Mouse (Mus musculus): Measurements from ENCODE around the gene Fam71a. TPM values are rescaled to one million over a fixed set of nuclear protein-coding genes. Genes with fewer than 3 reads are reported as not detected.
"Not testable (repeated sequence)": the region's sequence is repeated elsewhere in the genome, so short reads cannot be mapped to it uniquely, and the experiment has no call there.

The Fam71a gene
- total RNA-seq, 2 experiments from 2014 or later, result 0.12 TPM; not detected in 1

DNA sequence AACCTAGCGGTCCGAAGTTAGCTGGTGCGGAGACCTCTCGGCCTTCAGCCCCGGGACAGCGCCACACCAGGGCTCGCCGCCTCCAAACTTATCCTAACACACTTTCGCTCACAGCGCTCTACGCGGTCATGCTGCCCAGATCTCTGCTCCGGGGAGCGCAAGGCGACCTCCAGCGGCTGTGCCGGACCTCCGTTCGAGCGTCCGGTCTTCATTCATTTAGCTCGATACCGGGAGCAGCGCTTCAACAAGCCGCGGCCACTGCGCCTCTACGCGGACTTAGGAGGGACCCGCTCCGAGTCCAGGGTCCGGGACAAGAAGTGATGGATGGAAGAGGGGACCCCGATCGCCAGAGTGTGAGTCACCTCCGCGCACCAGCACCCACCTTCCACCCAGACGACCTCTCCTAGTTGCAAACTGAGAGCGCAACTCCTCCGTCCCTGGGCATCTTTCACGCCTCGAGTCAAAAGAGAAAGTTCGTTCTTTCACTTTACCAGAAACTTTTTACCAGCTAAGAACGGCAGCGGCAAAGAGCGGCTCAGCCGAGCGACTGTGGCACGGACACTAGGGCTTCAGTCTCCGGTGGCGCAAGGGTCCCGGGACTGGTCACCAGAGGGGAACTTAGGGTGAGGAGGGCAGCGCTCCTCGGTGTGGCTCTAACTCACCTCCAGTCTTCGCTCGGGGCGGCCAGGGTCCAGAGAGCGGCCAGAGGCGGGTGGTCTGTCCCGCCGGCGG lies 18.0 kb upstream of the Fam71a start:
- ATAC-seq (replicated peaks; ENCODE audit: poor library complexity), result peak; percentile 30

DNA sequence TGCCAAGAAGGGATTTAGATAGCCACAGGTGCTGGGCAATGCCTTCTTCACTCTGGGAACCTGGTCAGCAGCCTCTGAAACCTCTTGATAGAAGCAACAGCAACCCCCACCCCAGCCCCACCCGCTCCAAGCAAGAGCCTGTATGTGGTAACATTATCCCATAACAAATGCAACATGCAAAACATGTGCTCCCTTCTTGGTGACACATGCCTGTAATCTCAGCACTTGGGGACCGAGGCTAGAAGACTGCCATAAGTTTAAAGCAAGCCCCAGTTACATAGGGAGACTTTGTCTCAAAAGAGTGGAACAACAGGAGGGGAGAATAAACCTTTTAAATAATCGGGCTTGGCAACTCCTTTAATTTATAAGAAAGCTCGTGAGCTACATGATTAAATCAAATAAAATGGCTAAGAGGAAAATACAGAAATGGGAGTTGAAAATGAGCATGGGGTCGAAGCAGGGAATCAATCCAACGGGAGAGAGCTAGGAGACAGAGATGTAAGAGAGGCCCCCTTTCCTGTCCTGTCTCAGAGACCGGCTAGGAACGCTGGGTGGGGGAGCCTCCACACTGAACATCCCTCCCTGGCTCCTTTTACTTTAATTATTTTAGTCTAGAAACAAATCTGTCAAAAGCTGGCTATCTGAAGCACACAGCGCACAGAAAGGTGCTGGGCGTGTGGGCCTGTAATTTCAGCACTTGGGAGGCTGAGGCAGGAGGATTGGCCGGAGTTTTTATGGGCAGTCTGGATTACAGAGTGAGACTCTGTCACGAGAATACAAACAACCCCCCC lies 17.0 kb upstream of the Fam71a start:
- no peak for ATAC-seq (replicated peaks; ENCODE audit: poor library complexity)

DNA sequence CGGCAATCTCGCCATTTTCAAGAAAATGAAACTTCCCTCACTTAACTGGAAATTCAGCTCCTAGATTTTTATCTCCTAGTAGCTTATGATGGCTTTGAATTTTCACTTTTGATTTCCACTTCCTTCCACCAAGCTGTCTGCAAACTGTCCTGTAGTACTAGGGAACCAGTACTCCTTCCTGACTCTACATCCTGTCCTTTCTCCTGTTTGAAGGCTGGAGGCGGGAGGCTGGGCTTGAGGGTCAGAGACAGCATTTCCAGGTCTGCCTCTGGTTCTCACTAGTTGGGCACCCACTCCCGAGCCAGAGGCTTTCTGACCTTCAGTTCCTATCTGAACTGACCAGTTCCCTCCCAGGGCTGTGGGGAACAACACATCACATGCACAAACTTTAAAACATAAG lies 15.8 kb upstream of the Fam71a start:
- ATAC-seq (replicated peaks; ENCODE audit: poor library complexity), result no peak

DNA sequence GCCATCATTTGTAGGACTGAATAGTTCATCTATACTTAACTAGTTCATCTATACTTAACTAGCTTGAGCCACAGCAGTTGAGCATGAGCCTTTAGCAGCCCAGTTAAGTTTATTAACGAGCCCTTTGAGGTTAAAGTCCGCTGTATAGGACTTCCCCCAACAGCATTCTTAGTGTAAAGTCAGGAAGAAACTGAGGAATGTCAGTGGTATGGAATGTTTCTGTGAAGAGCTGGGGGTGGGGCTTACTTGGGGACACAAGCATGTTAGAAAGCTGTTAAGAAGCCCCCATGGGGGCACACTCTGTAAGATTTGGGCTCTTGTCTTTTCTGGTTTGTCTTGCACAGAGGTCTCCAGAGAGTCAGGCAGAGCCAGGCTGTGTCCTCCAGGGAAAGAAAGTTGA lies 15.2 kb upstream of the Fam71a start:
- ATAC-seq (replicated peaks; ENCODE audit: poor library complexity), result no peak

DNA sequence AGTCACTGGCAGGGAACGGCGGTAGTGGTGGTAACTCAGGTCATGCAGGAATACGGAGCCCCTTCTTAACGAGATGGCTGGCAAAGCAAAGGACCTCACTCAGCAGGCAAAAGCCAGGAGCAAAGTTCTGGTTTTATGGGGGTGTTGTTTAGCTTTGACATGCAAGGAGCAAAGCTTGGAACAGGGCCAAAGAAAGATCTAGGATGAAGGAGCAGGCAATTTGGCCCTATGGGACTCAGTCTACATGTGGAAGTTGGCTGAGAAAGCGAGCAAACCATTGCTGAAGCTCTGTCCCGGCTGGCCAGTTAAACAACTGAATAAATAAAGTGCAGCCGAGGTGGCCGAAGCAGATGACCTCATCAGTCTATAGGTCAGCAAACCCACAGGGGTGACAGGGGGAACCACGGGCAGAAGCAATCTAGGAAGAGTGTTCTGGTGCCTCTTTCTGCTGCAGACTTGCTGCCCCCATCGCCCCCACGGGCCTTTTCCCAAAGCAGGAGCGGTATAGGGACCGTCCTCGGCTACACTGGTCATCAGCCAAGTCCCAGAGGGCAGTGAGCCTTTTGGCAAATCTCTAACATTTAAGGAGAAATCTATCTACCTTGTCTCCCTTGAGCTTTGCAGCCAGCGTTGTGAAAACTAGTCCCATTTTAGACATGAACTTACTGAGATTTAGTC lies 14.0 kb upstream of the Fam71a start:
- no peak for ATAC-seq (replicated peaks; ENCODE audit: poor library complexity)

DNA sequence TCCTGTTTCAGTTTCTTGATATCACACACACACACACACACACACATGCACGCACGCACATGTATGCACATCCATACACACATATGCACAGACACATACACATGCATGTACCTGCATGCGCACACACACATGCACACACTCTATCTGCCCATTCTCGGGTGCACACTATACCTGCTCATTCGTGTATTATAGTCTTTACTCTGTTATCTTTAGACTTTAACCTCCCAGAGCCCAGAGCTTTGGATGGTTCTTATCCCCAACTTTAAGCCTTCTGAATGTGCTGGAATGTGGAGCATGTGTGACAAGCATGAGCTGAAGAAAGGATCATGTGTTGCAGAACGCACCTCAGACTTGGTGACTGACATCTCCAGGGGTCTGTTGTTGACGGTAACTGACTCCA lies 12.3 kb upstream of the Fam71a start:
- no peak for ATAC-seq (replicated peaks; ENCODE audit: poor library complexity)

DNA sequence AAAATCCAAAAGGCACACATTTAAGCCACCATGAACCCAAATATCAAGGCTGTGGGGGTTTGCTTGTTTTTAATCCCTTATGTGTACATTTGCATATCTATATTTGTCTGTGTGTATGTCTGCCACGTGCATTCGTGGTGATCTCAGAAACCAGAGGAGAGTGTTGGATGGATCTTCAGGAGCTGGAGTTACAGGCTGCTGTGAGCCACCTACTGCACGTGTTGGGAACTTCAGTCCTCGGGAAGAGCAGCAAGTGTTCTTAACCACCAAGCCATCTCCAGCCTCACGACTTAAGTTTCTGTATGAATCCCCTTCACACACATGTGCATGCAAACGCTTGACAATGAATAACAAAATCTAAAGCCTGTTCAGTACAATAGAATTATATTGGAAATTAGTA lies 7.9 kb upstream of the Fam71a start:
- ATAC-seq (replicated peaks; ENCODE audit: poor library complexity), result peak; percentile 90

DNA sequence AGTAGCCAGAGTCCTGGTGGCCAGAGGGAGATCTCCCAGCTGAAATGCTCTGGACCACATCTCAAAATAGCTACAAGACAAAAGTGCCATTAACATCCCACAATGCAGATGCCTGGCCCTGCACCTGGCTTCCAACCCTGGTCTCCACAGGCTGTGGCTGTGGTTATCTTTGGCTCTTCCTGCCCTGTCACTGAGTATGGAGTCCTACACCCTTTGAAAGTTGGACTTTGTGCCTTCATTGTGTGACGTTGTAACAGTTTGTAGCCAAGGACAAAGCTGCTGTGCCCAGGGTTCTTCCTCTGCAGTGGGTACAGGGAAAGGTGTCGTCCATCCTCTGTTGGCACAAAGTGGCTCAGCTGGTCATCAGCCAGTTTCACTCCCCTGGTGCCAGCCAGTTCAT lies 5.8 kb upstream of the Fam71a start:
- no peak for ATAC-seq (replicated peaks; ENCODE audit: poor library complexity)

DNA sequence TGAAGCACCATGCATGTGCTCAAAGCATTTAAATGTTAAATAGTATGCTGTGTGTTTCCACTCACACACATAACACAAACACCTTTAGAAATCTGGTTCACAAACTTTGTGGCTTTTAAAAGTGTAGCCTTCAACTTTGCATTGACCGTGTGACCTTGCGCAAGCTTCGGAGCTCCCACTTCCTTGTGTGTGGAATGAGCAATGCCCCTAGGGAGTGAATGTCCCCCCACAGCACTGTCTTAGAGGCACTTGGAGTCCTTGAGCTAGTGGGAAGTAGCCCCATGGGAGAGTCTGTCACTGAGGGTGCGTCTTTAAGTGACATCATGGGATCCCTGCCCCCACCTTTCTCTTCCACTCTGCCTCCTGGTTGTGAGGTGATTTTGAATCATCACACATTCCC lies 1.6 kb upstream of the Fam71a start:
- ATAC-seq (replicated peaks; ENCODE audit: poor library complexity), result peak; percentile 69

DNA sequence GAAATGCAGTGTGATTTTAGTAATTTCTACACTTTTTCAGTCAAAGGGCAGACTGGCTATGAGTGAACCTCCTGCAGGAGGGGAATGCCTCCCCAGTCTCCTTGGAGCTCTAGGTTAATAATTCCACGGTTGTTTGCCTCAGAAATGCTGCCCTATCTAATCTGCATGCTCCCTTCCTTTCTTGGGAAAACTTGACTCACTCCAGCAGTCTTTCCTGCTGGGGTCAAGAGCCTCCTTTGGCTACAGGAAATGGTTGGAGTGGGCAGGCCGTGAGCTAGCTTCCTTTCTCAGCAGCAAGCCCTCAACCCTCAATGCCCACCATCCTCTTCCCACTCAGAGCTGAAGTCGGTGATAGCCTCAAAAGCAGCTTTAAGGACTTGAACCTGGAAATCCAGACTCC lies 10.3 kb downstream of the Fam71a start:
- no peak for ATAC-seq (replicated peaks; ENCODE audit: poor library complexity)

DNA sequence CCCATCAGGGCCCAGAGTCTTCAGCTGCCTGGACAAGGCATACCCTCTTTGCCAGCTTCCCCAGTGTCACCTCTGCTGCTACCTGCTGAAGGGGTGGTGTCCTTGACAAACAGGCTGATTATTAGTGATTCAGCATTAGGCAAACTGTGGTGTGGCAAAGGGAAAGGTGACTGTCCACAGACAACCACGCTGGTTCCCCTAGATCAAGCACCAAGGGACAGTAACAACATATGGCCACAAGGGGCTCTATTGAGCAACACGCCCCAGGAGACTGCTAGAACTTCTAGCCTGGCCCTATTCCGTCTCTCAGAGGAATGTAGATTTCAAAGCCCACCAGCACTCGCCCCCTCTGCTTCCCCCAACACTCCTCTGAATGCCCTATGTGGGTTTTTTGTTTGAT lies 11.6 kb downstream of the Fam71a start:
- peak; percentile 99 for ATAC-seq (replicated peaks; ENCODE audit: poor library complexity)

DNA sequence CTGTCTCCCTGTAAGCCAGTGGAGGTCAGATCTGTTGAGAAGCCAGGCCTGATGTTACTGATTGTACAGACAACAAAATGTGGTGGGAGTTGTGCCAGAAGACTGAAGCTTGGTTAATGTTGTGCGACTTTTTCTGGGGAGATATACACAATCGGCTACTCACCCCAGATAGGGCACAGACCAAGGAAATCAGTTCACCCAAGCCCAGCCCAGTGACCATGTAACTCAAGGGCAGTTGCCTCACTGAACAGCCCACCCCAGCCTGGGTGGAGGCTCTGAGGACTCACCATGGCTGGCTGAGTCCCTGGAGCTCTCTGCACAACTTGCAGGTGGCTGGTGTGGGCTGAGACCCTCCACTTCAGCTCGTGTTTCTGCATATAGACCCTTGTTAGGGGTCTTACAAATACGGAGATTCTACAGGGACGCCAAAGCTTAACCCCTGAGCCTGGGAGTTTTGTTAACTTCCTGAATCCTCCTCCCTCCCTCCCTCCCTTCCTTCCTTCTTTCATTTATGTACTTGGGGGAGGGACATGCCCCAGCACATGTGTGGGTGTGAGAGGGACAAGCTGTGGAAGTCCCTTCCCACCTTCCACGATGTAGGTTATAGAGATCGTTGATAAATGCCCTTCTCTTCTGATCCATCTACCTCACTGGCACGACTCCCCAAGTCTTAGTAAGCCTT lies 13.6 kb downstream of the Fam71a start:
- ATAC-seq (replicated peaks; ENCODE audit: poor library complexity), result no peak

DNA sequence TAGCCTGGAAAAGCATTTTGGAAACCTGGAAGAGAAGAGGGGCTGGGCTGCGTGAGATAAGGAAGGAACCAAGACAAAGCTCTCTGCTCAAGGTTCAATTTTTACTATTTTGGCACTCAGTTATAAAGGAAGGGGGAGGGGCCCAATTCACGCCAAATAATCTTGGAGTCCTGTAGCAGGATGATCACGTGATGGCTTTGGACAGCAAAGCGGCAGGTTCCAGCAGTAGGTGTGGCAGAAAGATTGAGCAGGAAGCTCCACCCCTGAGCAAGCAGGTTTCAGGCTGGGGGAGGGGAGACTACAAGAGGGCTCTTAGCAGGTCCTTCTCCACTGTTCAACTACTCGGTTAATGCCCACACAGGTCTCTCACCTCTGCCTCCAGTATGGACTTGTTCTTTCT lies 15.1 kb downstream of the Fam71a start:
- ATAC-seq (replicated peaks; ENCODE audit: poor library complexity), result not testable (repeated sequence)

DNA sequence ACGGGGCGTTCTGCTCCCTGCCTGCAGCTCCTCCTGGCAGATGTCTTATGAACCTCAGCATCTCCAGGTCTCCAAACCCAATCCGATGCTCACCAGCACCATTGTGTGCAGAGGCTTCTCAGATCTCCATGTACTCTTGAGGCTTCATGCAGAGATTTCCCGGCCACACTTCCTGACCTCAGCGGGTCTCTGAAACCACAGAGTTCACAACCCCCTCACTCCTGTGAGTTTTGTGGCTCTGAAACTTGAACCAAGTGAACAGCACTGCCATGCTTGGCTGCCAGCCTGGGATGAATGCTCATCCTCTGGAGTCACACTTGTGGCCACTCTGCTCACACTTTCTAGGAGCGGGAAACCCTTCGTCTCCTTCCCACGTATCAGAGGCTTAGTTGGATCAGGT lies 23.6 kb downstream of the Fam71a start:
- 0 out of 2 replicates have a peak, but pooled peaks have one; percentile 26 for ATAC-seq (replicated peaks; ENCODE audit: poor library complexity)

DNA sequence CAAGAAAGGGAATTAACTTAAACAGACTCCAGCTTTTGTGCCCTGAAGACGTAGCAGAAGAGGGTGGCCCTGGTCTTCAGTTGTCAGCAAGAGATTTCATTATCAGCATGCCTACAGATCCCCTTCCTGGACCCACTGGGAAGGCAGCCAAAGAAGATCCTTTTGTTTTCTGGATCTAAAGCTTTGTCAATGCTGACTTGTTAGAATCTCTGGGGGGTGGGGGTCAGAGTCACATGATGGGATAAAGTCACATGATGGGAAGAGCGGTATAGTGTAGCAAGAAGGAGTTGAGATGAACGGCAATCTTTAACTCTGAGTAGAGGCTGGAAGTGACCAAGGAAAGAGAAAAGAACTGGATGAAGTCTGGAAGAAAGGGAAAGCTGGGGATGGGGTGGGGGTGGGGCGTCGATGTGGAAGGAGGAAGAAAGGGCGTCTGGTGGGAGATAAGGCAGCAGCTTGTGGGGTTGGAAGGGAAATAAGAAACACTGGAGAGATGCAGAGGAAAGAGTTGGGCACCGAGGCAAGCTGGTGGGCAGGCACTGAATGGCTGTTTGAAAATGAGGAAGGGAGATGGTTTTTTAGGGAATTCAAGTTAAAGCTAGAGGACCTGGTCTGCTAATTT lies 25.6 kb downstream of the Fam71a start:
- ATAC-seq (replicated peaks; ENCODE audit: poor library complexity), result peak; percentile 67

DNA sequence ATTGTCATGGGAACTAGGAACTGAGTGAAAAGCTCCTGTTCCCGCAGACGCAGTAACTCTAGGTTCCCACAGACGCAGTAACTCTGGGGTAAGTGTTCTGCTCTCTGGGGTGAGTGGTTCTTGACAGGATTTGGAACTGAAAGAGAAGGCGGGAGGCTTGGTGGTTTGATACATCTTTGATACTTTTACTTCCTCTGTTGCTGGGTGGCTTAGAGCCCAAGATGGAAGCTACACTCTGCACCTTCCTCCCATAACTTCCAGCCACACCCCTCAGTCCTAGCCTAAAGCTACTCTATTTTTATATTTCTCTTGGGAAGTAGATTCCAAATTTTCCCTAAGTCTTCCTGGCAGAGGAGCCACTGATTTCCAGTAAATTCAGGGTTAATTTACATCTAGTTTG lies 26.2 kb downstream of the Fam71a start:
- ATAC-seq (replicated peaks; ENCODE audit: poor library complexity), result peak; percentile 56

DNA sequence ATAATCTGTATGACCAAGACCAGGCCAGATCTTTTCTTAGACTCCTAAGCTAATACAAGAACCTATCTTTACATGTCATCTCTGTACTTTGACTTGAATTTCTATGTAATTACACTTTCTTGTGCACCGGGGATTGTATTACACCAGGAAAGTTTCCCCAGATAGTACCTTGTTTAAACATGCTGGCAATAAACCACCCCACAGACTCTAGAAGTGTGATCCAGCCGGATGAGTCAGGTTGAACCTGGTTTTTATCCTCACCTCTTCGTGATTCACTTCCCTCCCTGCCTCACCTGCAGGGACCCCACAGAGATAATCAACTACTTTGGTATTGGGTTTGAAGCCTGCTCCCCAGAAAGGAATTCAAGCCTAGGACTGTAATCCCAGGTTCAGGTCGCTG lies 29.2 kb downstream of the Fam71a start:
- ATAC-seq (replicated peaks; ENCODE audit: poor library complexity), result no peak

DNA sequence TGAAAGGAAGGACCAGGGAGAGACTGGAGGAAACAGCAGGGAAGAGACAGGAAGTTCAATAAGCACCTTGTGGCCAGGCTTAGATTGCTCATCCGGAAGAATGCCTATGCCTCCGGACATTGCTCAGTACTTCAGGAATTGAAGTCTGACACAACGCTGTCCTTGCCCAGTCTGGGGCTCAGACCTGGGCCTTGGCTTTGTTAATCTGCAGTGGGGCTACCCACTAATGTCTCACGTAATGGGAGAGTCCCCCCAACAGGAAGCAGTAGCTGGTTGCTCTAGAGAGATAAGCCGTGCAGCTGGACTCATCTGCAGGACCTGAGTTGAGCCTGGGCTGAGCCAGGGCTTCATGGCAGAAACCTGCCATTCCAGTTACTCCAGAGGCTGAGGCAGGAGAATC lies 31.7 kb downstream of the Fam71a start:
- peak; percentile 85 for ATAC-seq (replicated peaks; ENCODE audit: poor library complexity)

DNA sequence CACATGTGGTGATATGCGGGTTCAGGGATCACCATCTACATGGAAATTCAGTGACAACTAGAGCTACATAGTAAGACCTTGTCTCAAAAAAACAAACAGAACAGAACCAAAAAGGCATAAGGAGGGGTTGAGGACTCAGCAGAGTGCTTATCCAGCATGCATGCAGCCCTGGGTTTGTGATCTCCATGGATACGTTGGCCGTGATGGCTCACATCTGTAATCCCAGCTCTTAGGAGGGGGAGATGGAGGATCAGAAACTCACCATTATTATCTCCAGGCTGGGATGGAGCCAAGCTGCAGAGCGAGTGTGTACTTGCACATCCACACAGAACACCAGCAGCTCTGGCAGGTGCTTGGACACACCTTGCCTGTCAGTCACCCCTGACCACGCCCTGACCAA lies 32.4 kb downstream of the Fam71a start:
- ATAC-seq (replicated peaks; ENCODE audit: poor library complexity), result no peak

DNA sequence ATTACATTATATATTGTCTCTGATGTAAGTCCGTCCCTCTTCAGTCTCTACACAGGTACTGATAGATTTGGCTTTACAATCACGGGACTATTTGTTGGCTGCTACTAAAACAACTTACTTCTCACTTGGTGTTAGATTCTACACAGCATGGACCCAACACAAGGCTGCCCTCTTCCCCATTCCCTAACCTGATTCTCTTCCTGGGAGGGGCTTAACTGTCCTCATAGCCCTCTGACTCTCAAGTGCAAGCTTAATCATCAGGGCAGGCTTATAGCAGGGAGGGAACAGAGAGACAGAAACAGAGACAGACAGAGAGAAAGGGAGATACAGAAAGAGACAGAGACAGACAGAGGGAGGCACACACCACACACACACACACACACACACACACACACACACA lies 32.9 kb downstream of the Fam71a start:
- ATAC-seq (replicated peaks; ENCODE audit: poor library complexity), result peak; percentile 20; the same call in 1 of the 2 replicates

Measured in megakaryocyte progenitor cell, adult 5-6 weeks (primary cell).